Mouse (Mus musculus) c-Kit-negative CD71-positive TER-119-positive erythroid progenitor cells, embryonic 14.5 days (primary cell): Measurements from ENCODE around the gene Zfp654.
A peak's percentile ranks its signal among the peaks of the same experiment; 100 is the strongest.

ENCODE experiments used
- DNase-seq: peaks from one replicate; pipeline ENCODE4 v3.0.0-alpha.2; 2013; ENCODE audit warnings: low read depth, low spot score

Gene Zfp654

GRCm38 (mm10) chr16:64852891-64853290 lies 1.4 kb upstream of the Zfp654 start:
- DNase-seq = no peak

GRCm38 (mm10) chr16:64852441-64852871 lies 1.0 kb upstream of the Zfp654 start:
- no peak for DNase-seq

GRCm38 (mm10) chr16:64851085-64851562 lies 328 bp downstream of the Zfp654 start:
- DNase-seq = no peak

- no peak for DNase-seq
Measured at GRCm38 (mm10) chr16:64850287-64851084, 966 bp downstream of the Zfp654 start.

GRCm38 (mm10) chr16:64845947-64846346 lies 5.5 kb downstream of the Zfp654 start:
- no peak for DNase-seq

- no peak for DNase-seq
Measured at GRCm38 (mm10) chr16:64842374-64842729, 9.1 kb downstream of the Zfp654 start.

- no peak for DNase-seq
Measured at GRCm38 (mm10) chr16:64841481-64842373, 9.7 kb downstream of the Zfp654 start.

- no peak for DNase-seq
Measured at GRCm38 (mm10) chr16:64836709-64837108, 14.7 kb downstream of the Zfp654 start.

- DNase-seq = no peak
Measured at GRCm38 (mm10) chr16:64835996-64836545, 15.4 kb downstream of the Zfp654 start.

GRCm38 (mm10) chr16:64830291-64830690 lies 21.2 kb downstream of the Zfp654 start:
- no peak for DNase-seq

GRCm38 (mm10) chr16:64824474-64824873 lies 27.0 kb downstream of the Zfp654 start:
- no peak for DNase-seq

GRCm38 (mm10) chr16:64823890-64824289 lies 27.6 kb downstream of the Zfp654 start:
- no peak for DNase-seq

GRCm38 (mm10) chr16:64817094-64817765 lies 34.2 kb downstream of the Zfp654 start:
- DNase-seq = no peak

- no peak for DNase-seq
Measured at GRCm38 (mm10) chr16:64803041-64803440, 48.4 kb downstream of the Zfp654 start.

- DNase-seq = no peak
Measured at GRCm38 (mm10) chr16:64801638-64802037, 49.8 kb downstream of the Zfp654 start.

- DNase-seq = no peak
Measured at GRCm38 (mm10) chr16:64800393-64800792, 51.1 kb downstream of the Zfp654 start.

- DNase-seq = no peak
Measured at GRCm38 (mm10) chr16:64794802-64795201, 56.6 kb downstream of the Zfp654 start.

GRCm38 (mm10) chr16:64789706-64790105 lies 61.7 kb downstream of the Zfp654 start:
- no peak for DNase-seq

GRCm38 (mm10) chr16:64775516-64775915 lies 75.9 kb downstream of the Zfp654 start:
- no peak for DNase-seq

- peak; percentile 3 for DNase-seq
Measured at GRCm38 (mm10) chr16:64771431-64771818, 80.0 kb downstream of the Zfp654 start.
